Mouse (Mus musculus) induced T-regulatory cell, adult 2 months (primary cell): ENCODE data around the gene Nup37.

Source experiments
- DNase-seq: peaks from one replicate; pipeline ENCODE4 v3.0.0-alpha.2; 2012; ENCODE audit warnings: low read depth

Nup37 gene

GRCm38 (mm10) chr10:88227962-88228361, 81.2 kb downstream of the Nup37 start:
- DNase-seq, result no peak
